Mouse (Mus musculus) bone marrow macrophage, adult 2 months (primary cell): ENCODE measurements around the gene Ppp1r1a. TPM values are rescaled to one million over a fixed set of nuclear protein-coding genes. Genes with fewer than 3 reads are reported as not detected.

ENCODE experiments used
- H3K27ac ChIP-seq: 2 replicates; pipeline ENCODE4 v1.5.1; 2012; ENCODE audit warnings: low read depth, low read length; ENCODE audit not compliant: insufficient read depth
- H3K4me1 ChIP-seq: 2 replicates; pipeline ENCODE4 v1.6.1; 2012; ENCODE audit warnings: low read length; ENCODE audit not compliant: control insufficient read depth, insufficient read depth
- H3K4me3 ChIP-seq: 2 replicates; pipeline ENCODE4 v1.5.1; 2012; ENCODE audit warnings: mild to moderate bottlenecking, low read length, moderate library complexity; ENCODE audit not compliant: insufficient read depth
- CTCF ChIP-seq: IDR thresholded peaks from 2 replicates; pipeline ENCODE4 v1.5.1; 2012; ENCODE audit warnings: low read depth, mild to moderate bottlenecking, low read length, moderate library complexity
- POLR2A ChIP-seq: IDR thresholded peaks from 2 replicates; pipeline ENCODE4 v1.6.1; 2012; ENCODE audit warnings: mild to moderate bottlenecking, low read depth, low read length, borderline replicate concordance
- polyA plus RNA-seq: library from polyadenylated mRNA; stranded (reverse); fragments of >200 nt; gene quantifications from 2 replicates; pipeline ENCODE4 v1.2.4, GENCODE M21; 2012; ENCODE audit not compliant: missing spikeins, insufficient read depth, insufficient read length

Gene Ppp1r1a
- polyA plus RNA-seq, 1 experiment, result not detected

- Histone ChIP-seq H3K4me3 (no peak overlapping the region), H3K4me1 (peaks cover 36% of the 10 kb centered on the region), H3K27ac (no peak overlapping the region)
- TF ChIP-seq CTCF (no peak), POLR2A (no peak)
Measured at GRCm38 (mm10) chr15:103514914-103515313, 22.9 kb downstream of the Ppp1r1a start.

- TF ChIP-seq POLR2A, result no peak
- no peak for TF ChIP-seq CTCF
- no peak overlapping the region for H3K4me3 ChIP-seq
- peaks cover 44% of the 10 kb centered on the region for H3K4me1 ChIP-seq
- H3K27ac ChIP-seq, result no peak overlapping the region
Measured at GRCm38 (mm10) chr15:103514119-103514518, 23.7 kb downstream of the Ppp1r1a start.

GRCm38 (mm10) chr15:103513621-103514031 lies 24.2 kb downstream of the Ppp1r1a start:
- no peak for TF ChIP-seq CTCF
- TF ChIP-seq POLR2A, result no peak
- no peak overlapping the region for H3K27ac ChIP-seq
- H3K4me1 ChIP-seq, result peaks cover 46% of the 10 kb centered on the region
- H3K4me3 ChIP-seq, result no peak overlapping the region

- Histone ChIP-seq H3K27ac (no peak overlapping the region), H3K4me1 (peaks cover 45% of the 10 kb centered on the region), H3K4me3 (no peak overlapping the region)
- TF ChIP-seq CTCF (no peak), POLR2A (no peak)
Measured at GRCm38 (mm10) chr15:103511652-103512051, 26.2 kb downstream of the Ppp1r1a start.

- TF ChIP-seq POLR2A, result no peak
- TF ChIP-seq CTCF, result no peak
- H3K4me1 ChIP-seq, result peaks cover 27% of the 10 kb centered on the region
- no peak overlapping the region for H3K27ac ChIP-seq
- H3K4me3 ChIP-seq, result no peak overlapping the region
Measured at GRCm38 (mm10) chr15:103509317-103509716, 28.5 kb downstream of the Ppp1r1a start.

GRCm38 (mm10) chr15:103503660-103504059 lies 34.1 kb downstream of the Ppp1r1a start:
- no peak for TF ChIP-seq CTCF
- no peak for TF ChIP-seq POLR2A
- no peak overlapping the region for H3K4me3 ChIP-seq

GRCm38 (mm10) chr15:103503251-103503600 lies 34.6 kb downstream of the Ppp1r1a start:
- Histone ChIP-seq H3K4me3 (no peak overlapping the region), H3K4me1 (peaks cover 10% of the 10 kb centered on the region), H3K27ac (no peak overlapping the region)
- no peak for TF ChIP-seq CTCF

More at GRCm38 (mm10) chr15:103503660-103504059, 34.1 kb downstream of the Ppp1r1a start:
- H3K4me1 ChIP-seq, result peaks cover 10% of the 10 kb centered on the region
- H3K27ac ChIP-seq, result no peak overlapping the region

- TF ChIP-seq POLR2A (no peak), CTCF (no peak)
- H3K4me1 ChIP-seq, result peaks cover 10% of the 10 kb centered on the region
- H3K27ac ChIP-seq, result no peak within 1 kb of the TSS
- H3K4me3 ChIP-seq, result no peak within 1 kb of the TSS
Measured at GRCm38 (mm10) chr15:103502435-103503250, 35.2 kb downstream of the Ppp1r1a start, which contains the start of gene Pde1b. Gene Pde1b, plus strand, starts transcription at chr15:103503034.

- H3K4me1 ChIP-seq, result peaks cover 15% of the 10 kb centered on the region
- no peak overlapping the region for H3K4me3 ChIP-seq
- H3K27ac ChIP-seq, result no peak overlapping the region
- TF ChIP-seq POLR2A (no peak), CTCF (no peak)
Measured at GRCm38 (mm10) chr15:103501186-103501585, 36.6 kb downstream of the Ppp1r1a start.

GRCm38 (mm10) chr15:103500723-103501122 lies 37.1 kb downstream of the Ppp1r1a start:
- TF ChIP-seq POLR2A (no peak), CTCF (no peak)
- Histone ChIP-seq H3K4me3 (no peak overlapping the region), H3K27ac (no peak overlapping the region), H3K4me1 (peaks cover 18% of the 10 kb centered on the region)
